Mouse (Mus musculus): ENCODE measurements at regions not wholly inside any gene's neighbourhood (a gene's known extent, or its start where the extent isn't known, plus 50 kb on each side); places are given as distances from the start of the nearest gene placed in this dataset.
"Not testable (repeated sequence)": the region's sequence is repeated elsewhere in the genome, so short reads cannot be mapped to it uniquely, and the experiment has no call there.

GRCm38 (mm10) chrX:82249456-82249855, 699.2 kb upstream of the Dmd start:
- H3K27ac ChIP-seq (ENCODE audit: insufficient read depth, low read length); H3K4me1 ChIP-seq (ENCODE audit: control insufficient read depth, insufficient read depth, low read length); H3K9me3 ChIP-seq (replicated peaks; ENCODE audit: control insufficient read depth, insufficient read depth, low read length, poor library complexity, severe bottlenecking); H3K4me3 ChIP-seq (ENCODE audit: low read depth, low read length); H3K27me3 ChIP-seq (ENCODE audit: control insufficient read depth, insufficient read depth, low read length, poor library complexity, severe bottlenecking); H3K36me3 ChIP-seq (ENCODE audit: control insufficient read depth, insufficient read depth, low read length, poor library complexity, severe bottlenecking); H3K9ac ChIP-seq (ENCODE audit: low read depth, poor library complexity, severe bottlenecking): not testable (repeated sequence)

GRCm38 (mm10) chrX:82282376-82282775, 666.3 kb upstream of the Dmd start:
- peak overlapping the region; percentile 56 for H3K27ac ChIP-seq (ENCODE audit: insufficient read depth, low read length)
- H3K9me3 ChIP-seq (replicated peaks; ENCODE audit: control insufficient read depth, insufficient read depth, low read length, poor library complexity, severe bottlenecking); H3K9ac ChIP-seq (ENCODE audit: low read depth, poor library complexity, severe bottlenecking); H3K4me3 ChIP-seq (ENCODE audit: low read depth, low read length); H3K27me3 ChIP-seq (ENCODE audit: control insufficient read depth, insufficient read depth, low read length, poor library complexity, severe bottlenecking); H3K36me3 ChIP-seq (ENCODE audit: control insufficient read depth, insufficient read depth, low read length, poor library complexity, severe bottlenecking); H3K4me1 ChIP-seq (ENCODE audit: control insufficient read depth, insufficient read depth, low read length): not testable (repeated sequence)

- TF ChIP-seq CTCF (IDR thresholded peaks at IDR 0.05; ENCODE audit: low read depth, low read length) (no peak), EP300 (IDR thresholded peaks at IDR 0.05; ENCODE audit: insufficient read depth, low read depth, low read length) (no peak), POLR2A (IDR thresholded peaks at IDR 0.05; ENCODE audit: insufficient read depth, low read length) (no peak)
- no peak overlapping the region for H3K27ac ChIP-seq (ENCODE audit: insufficient read depth, low read length)
- no peak overlapping the region for H3K4me3 ChIP-seq (ENCODE audit: low read depth, low read length)
- no peaks in the 10 kb centered on the region for H3K27me3 ChIP-seq (ENCODE audit: control insufficient read depth, insufficient read depth, low read length, poor library complexity, severe bottlenecking)
- no peaks in the 10 kb centered on the region for H3K9me3 ChIP-seq (replicated peaks; ENCODE audit: control insufficient read depth, insufficient read depth, low read length, poor library complexity, severe bottlenecking)
- no peaks in the 10 kb centered on the region for H3K4me1 ChIP-seq (ENCODE audit: control insufficient read depth, insufficient read depth, low read length)
- H3K9ac ChIP-seq (ENCODE audit: low read depth, poor library complexity, severe bottlenecking), result no peak overlapping the region
- no peaks in the 10 kb centered on the region for H3K36me3 ChIP-seq (ENCODE audit: control insufficient read depth, insufficient read depth, low read length, poor library complexity, severe bottlenecking)
These were observed 637.7 kb upstream of the Dmd start for GRCm38 (mm10) chrX:82310764-82311492.

Data from ES-Bruce4 (cell line).